Mouse (Mus musculus): ENCODE measurements at regions not wholly inside any gene's neighbourhood (a gene's known extent, or its start where the extent isn't known, plus 50 kb on each side); places are given as distances from the start of the nearest gene placed in this dataset.
A peak's percentile ranks its signal among the peaks of the same experiment; 100 is the strongest.
"Not testable (repeated sequence)": the region's sequence is repeated elsewhere in the genome, so short reads cannot be mapped to it uniquely, and the experiment has no call there.

GRCm38 (mm10) chr10:7390239-7391091, 83.0 kb downstream of the Ulbp1 start:
- Histone ChIP-seq H3K27me3 (peaks cover 46% of the 10 kb centered on the region), H3K9me3 (replicated peaks) (no peaks in the 10 kb centered on the region)
- 7% methylated on average over 46 of the region's 49 CpGs for WGBS

GRCm38 (mm10) chr10:7358791-7359190, 114.6 kb downstream of the Ulbp1 start:
- H3K9ac ChIP-seq; H3K27ac ChIP-seq; H3K27me3 ChIP-seq; H3K4me3 ChIP-seq; H3K4me1 ChIP-seq; H3K9me3 ChIP-seq (replicated peaks); H3K36me3 ChIP-seq (ENCODE audit: poor library complexity, severe bottlenecking); ATAC-seq; H3K4me2 ChIP-seq: not testable (repeated sequence)
- 63% methylated on average over 3 of the region's 3 CpGs for WGBS

More at GRCm38 (mm10) chr10:7390239-7391091, 83.0 kb downstream of the Ulbp1 start:
- peak; percentile 57 for ATAC-seq
- peak overlapping the region; percentile 61 for H3K9ac ChIP-seq
- H3K36me3 ChIP-seq (ENCODE audit: poor library complexity, severe bottlenecking): no peaks in the 10 kb centered on the region
- H3K4me1 ChIP-seq: peaks cover 22% of the 10 kb centered on the region
- peak overlapping the region; percentile 61 for H3K4me3 ChIP-seq
- H3K4me2 ChIP-seq: peak overlapping the region; percentile 99
- H3K27ac ChIP-seq: no peak overlapping the region

- not testable (repeated sequence) for H3K4me3 ChIP-seq; ATAC-seq; H3K36me3 ChIP-seq (ENCODE audit: poor library complexity, severe bottlenecking); H3K27ac ChIP-seq; H3K4me1 ChIP-seq; H3K9ac ChIP-seq; H3K4me2 ChIP-seq; H3K27me3 ChIP-seq; H3K9me3 ChIP-seq (replicated peaks)
- whole genome bisulfite sequencing: 91% methylated on average over 13 of the region's 13 CpGs
Observed at GRCm38 (mm10) chr10:7344290-7344689, 129.1 kb downstream of the Ulbp1 start.

- not testable (repeated sequence) for ATAC-seq, H3K4me1 ChIP-seq
Observed at GRCm38 (mm10) chr10:7343736-7344135, 129.7 kb downstream of the Ulbp1 start.

GRCm38 (mm10) chr10:7333077-7333747, 121.2 kb upstream of the Cnksr3 start:
- Histone ChIP-seq H3K4me1 (no peaks in the 10 kb centered on the region), H3K27ac (no peak overlapping the region)

More at GRCm38 (mm10) chr10:7343736-7344135, 129.7 kb downstream of the Ulbp1 start:
- H3K4me3 ChIP-seq; H3K36me3 ChIP-seq (ENCODE audit: poor library complexity, severe bottlenecking); H3K9me3 ChIP-seq (replicated peaks); H3K4me2 ChIP-seq; H3K9ac ChIP-seq; H3K27ac ChIP-seq; H3K27me3 ChIP-seq: not testable (repeated sequence)
- WGBS: 96% methylated on average over 8 of the region's 8 CpGs

GRCm38 (mm10) chr10:7328262-7328661, 116.2 kb upstream of the Cnksr3 start:
- WGBS: 38% methylated on average over 3 of the region's 3 CpGs
- Histone ChIP-seq H3K9me3 (replicated peaks) (no peaks in the 10 kb centered on the region), H3K4me3 (no peak overlapping the region), H3K4me2 (no peak overlapping the region), H3K4me1 (no peaks in the 10 kb centered on the region), H3K9ac (no peak overlapping the region), H3K36me3 (ENCODE audit: poor library complexity, severe bottlenecking) (no peaks in the 10 kb centered on the region), H3K27ac (no peak overlapping the region), H3K27me3 (no peaks in the 10 kb centered on the region)
- no peak for ATAC-seq

More at GRCm38 (mm10) chr10:7333077-7333747, 121.2 kb upstream of the Cnksr3 start:
- no peaks in the 10 kb centered on the region for H3K36me3 ChIP-seq (ENCODE audit: poor library complexity, severe bottlenecking)
- no peak overlapping the region for H3K9ac ChIP-seq
- H3K27me3 ChIP-seq: no peaks in the 10 kb centered on the region
- H3K4me2 ChIP-seq: no peak overlapping the region
- 41% methylated on average over 11 of the region's 11 CpGs for WGBS
- no peak overlapping the region for H3K4me3 ChIP-seq
- ATAC-seq: peak; percentile 96
- H3K9me3 ChIP-seq (replicated peaks): no peaks in the 10 kb centered on the region

GRCm38 (mm10) chr10:7327046-7327445, 115.0 kb upstream of the Cnksr3 start:
- not testable (repeated sequence) for H3K4me1 ChIP-seq; H3K27ac ChIP-seq; H3K4me2 ChIP-seq; H3K4me3 ChIP-seq; H3K27me3 ChIP-seq; H3K9me3 ChIP-seq (replicated peaks); H3K36me3 ChIP-seq (ENCODE audit: poor library complexity, severe bottlenecking); ATAC-seq; H3K9ac ChIP-seq
- 96% methylated on average over 3 of the region's 3 CpGs for WGBS

GRCm38 (mm10) chr10:7325074-7325473, 113.0 kb upstream of the Cnksr3 start:
- Histone ChIP-seq H3K27me3 (no peaks in the 10 kb centered on the region), H3K4me3 (no peak overlapping the region), H3K27ac (no peak overlapping the region), H3K4me2 (no peak overlapping the region), H3K9me3 (replicated peaks) (no peaks in the 10 kb centered on the region), H3K4me1 (no peaks in the 10 kb centered on the region), H3K9ac (no peak overlapping the region), H3K36me3 (ENCODE audit: poor library complexity, severe bottlenecking) (no peaks in the 10 kb centered on the region)
- 86% methylated on average over 4 of the region's 4 CpGs for WGBS
- no peak for ATAC-seq

- no peaks in the 10 kb centered on the region for H3K4me1 ChIP-seq
- no peaks in the 10 kb centered on the region for H3K9me3 ChIP-seq (replicated peaks)
- H3K4me3 ChIP-seq: no peak overlapping the region
- H3K36me3 ChIP-seq (ENCODE audit: poor library complexity, severe bottlenecking): no peaks in the 10 kb centered on the region
- H3K27ac ChIP-seq: no peak overlapping the region
- no peak overlapping the region for H3K9ac ChIP-seq
- no peaks in the 10 kb centered on the region for H3K27me3 ChIP-seq
- ATAC-seq: no peak
- WGBS: 51% methylated on average over 3 of the region's 3 CpGs
- H3K4me2 ChIP-seq: no peak overlapping the region
Observed at GRCm38 (mm10) chr10:7323258-7323657, 111.2 kb upstream of the Cnksr3 start.

- 92% methylated on average over 3 of the region's 3 CpGs for WGBS
Observed at GRCm38 (mm10) chr10:7309927-7310326, 97.9 kb upstream of the Cnksr3 start.

GRCm38 (mm10) chr10:7305881-7306280, 93.8 kb upstream of the Cnksr3 start:
- 54% methylated on average over 3 of the region's 3 CpGs for WGBS
- ATAC-seq; H3K9ac ChIP-seq; H3K4me1 ChIP-seq; H3K9me3 ChIP-seq (replicated peaks); H3K4me3 ChIP-seq; H3K4me2 ChIP-seq; H3K36me3 ChIP-seq (ENCODE audit: poor library complexity, severe bottlenecking); H3K27me3 ChIP-seq; H3K27ac ChIP-seq: not testable (repeated sequence)

More at GRCm38 (mm10) chr10:7309927-7310326, 97.9 kb upstream of the Cnksr3 start:
- Histone ChIP-seq H3K9ac (no peak overlapping the region), H3K9me3 (replicated peaks) (no peaks in the 10 kb centered on the region), H3K4me3 (no peak overlapping the region), H3K36me3 (ENCODE audit: poor library complexity, severe bottlenecking) (no peaks in the 10 kb centered on the region), H3K27ac (no peak overlapping the region), H3K27me3 (no peaks in the 10 kb centered on the region), H3K4me2 (no peak overlapping the region), H3K4me1 (no peaks in the 10 kb centered on the region)
- ATAC-seq: no peak

GRCm38 (mm10) chr10:7298377-7298776, 86.3 kb upstream of the Cnksr3 start:
- no peaks in the 10 kb centered on the region for H3K36me3 ChIP-seq (ENCODE audit: poor library complexity, severe bottlenecking)
- 96% methylated on average over 7 of the region's 7 CpGs for WGBS
- H3K4me1 ChIP-seq: no peaks in the 10 kb centered on the region
- ATAC-seq: no peak
- no peak overlapping the region for H3K4me2 ChIP-seq
- no peak overlapping the region for H3K9ac ChIP-seq
- H3K27me3 ChIP-seq: no peaks in the 10 kb centered on the region
- no peak overlapping the region for H3K4me3 ChIP-seq
- H3K27ac ChIP-seq: no peak overlapping the region
- no peaks in the 10 kb centered on the region for H3K9me3 ChIP-seq (replicated peaks)
